Mouse (Mus musculus) stomach, postnatal 0 days (tissue): ENCODE measurements around the gene Ern1.

ENCODE experiments used
- CTCF ChIP-seq: IDR thresholded peaks from 2 replicates; pipeline ENCODE4 v1.5.1; 2016; ENCODE audit warnings: antibody characterized with exemption, low read depth, mild to moderate bottlenecking, moderate library complexity
- EP300 ChIP-seq: optimal IDR thresholded peaks from 2 replicates; pipeline ENCODE3; 2016; ENCODE audit warnings: antibody characterized with exemption

DNA sequence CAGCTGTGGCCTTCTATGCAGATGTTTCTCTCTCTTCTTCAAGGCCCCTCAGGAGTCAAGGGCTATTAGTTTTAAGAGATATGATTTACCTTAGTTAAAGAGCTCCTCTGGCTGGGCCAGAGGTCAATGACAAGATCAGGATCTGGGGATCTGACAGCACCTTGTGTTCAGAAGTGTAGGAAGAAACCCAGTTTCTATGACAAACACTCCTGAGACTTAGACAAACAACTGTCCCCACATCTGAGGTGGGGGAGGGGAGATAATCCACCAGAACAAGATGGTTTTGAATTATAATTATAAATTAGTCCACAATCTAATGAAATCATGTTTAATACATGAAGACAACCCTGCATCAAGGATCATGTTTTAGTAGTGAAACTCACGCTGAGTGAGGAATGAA, 8.9 kb downstream of the Ern1 start:
- TF ChIP-seq CTCF (no peak), EP300 (no peak)
